Mouse (Mus musculus): ENCODE data around the gene Rxylt1. TPM values are rescaled to one million over a fixed set of nuclear protein-coding genes. Genes with fewer than 3 reads are reported as not detected.

Gene Rxylt1
- polyA plus RNA-seq, 1 experiment from 2014 or later, result 31.8 TPM

DNA sequence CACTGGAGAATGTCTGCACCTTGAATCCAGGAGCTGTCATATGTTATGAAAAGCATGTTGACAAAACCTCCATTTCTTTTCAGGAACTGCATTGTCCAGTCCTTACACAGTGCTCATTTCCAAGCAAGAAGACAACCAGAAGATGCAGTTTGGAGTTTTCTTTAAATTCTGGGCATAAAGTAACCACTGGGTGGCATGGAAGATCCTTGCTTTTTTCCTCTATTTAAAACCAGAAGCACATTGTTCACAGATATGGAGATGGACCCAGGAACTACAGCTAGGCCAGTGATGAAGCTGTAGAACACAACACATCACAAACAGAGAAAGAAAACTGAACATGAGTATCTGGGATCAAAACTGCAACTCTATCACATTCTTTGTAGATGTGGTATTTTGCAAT, 28.0 kb downstream of the Rxylt1 start:
- Histone ChIP-seq H3K36me3 (no peaks in the 10 kb centered on the region), H3K9me3 (no peaks in the 10 kb centered on the region), H3K4me1 (replicated peaks) (peaks cover 5% of the 10 kb centered on the region; the same call in 1 of the 2 replicates), H3K27ac (no peak overlapping the region), H3K4me3 (no peak overlapping the region), H3K27me3 (ENCODE audit: insufficient read depth, poor library complexity, severe bottlenecking) (no peaks in the 10 kb centered on the region)
- DNase-seq (ENCODE audit: low spot score), result no peak

DNA sequence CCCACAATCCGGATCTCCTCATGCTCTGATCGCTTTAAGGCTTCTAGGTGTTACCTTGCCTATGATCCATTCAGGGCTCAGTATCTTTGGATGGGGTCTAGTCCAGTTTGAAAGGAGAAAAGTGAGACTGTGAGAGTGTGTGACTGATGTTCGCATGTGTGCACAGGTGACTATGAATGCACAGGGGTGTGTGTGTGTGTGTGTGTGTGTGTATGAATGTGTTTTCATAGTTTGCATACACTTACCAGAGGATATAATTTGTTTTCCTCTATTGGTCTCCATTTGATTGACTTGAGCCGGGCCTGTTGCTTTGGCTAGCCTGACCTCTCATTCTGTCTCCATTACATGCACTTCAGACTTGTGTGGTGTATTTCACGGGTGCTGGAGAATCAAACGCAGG, 41.3 kb downstream of the Rxylt1 start:
- Histone ChIP-seq H3K27ac (no peak overlapping the region), H3K27me3 (ENCODE audit: insufficient read depth, poor library complexity, severe bottlenecking) (no peaks in the 10 kb centered on the region), H3K4me1 (replicated peaks) (no peaks in the 10 kb centered on the region), H3K9me3 (no peaks in the 10 kb centered on the region), H3K4me3 (no peak overlapping the region), H3K36me3 (no peaks in the 10 kb centered on the region)
- 85% methylated on average over 6 of the region's 6 CpGs for WGBS
- no peak for DNase-seq (ENCODE audit: low spot score)

DNA sequence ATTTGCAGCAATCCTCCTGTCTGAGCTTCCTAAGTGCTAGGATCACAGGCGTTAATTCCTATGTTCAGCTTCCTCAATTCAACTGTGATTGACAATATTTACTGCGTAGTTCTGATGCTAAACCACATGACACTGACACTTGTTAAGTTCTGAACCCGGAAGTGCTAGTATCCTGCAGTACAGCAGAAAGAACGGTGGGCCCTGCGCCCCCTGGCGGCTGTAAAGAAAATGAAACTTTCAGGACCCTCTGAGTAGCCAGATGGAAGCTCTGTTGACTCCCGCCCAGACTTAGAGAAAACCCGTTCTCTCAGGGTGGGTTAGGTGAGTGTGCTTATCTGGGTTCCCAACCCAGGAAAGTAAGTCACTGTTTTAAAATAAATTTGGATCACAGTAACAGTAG, 42.6 kb downstream of the Rxylt1 start:
- Histone ChIP-seq H3K4me1 (replicated peaks) (no peaks in the 10 kb centered on the region), H3K27me3 (ENCODE audit: insufficient read depth, poor library complexity, severe bottlenecking) (no peaks in the 10 kb centered on the region), H3K36me3 (no peaks in the 10 kb centered on the region), H3K27ac (no peak overlapping the region), H3K4me3 (no peak overlapping the region), H3K9me3 (no peaks in the 10 kb centered on the region)
- peak; percentile 72 for DNase-seq (ENCODE audit: low spot score)
- WGBS, result 17% methylated on average over 8 of the region's 8 CpGs

DNA sequence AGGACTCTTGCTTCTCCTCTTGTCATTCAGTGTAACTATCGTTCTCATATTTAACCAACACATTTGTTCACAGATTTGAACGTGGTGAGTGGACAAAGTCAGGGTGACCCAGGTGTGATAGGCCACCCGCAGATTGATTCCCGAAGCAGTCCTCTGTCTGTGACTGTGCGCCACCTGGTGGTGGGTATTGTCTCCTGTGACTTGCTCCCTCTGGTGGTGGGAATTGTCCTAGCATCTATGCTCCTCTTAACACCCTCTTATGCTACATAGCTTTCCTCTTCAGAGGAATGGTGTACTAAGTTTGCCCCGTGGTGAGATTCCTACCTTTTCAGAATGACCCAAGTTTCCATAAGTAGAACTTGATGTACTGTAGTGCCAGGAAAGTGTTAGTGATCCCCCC, 45.3 kb downstream of the Rxylt1 start:
- peak; percentile 77 for DNase-seq (ENCODE audit: low spot score)
- WGBS, result 35% methylated on average over 6 of the region's 6 CpGs
- H3K4me3 ChIP-seq, result no peak overlapping the region
- H3K27ac ChIP-seq, result no peak overlapping the region
- no peaks in the 10 kb centered on the region for H3K36me3 ChIP-seq
- H3K9me3 ChIP-seq, result no peaks in the 10 kb centered on the region
- no peaks in the 10 kb centered on the region for H3K27me3 ChIP-seq (ENCODE audit: insufficient read depth, poor library complexity, severe bottlenecking)
- H3K4me1 ChIP-seq (replicated peaks), result 0 out of 2 replicates have a peak, but pooled peaks cover 4% of the 10 kb centered on the region

DNA sequence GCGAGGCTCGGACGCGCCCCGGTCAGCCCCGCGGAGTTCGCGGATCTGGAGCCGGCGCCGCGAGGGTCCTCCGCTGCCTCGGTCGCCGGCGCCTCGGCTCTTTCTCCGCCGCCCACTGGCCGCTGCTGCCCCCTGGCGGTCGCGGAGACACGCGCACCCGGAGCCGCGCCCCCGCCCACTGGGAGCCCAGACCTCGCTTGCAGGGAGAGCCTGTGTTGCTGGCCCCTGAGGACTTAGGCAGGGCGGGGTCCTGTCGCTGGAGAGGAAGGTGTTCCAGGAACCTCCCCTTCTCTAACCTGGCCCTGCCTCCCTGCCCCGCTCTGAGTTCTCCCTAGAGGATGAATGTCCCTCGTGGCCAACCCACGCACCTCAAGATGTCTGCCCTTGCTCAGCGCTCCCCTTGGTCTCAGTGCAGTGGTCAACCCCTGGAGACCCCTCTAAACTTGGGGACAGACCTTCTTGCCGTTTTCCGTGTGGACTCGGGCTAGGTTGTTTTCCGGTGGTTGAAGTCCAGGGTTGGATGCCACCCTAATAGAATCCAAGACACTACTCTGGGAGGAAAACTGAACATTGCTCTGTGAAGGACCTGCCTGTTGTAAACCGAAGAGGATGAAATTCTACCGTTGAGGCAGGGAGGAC, 49.3 kb downstream of the Rxylt1 start:
- peaks cover 32% of the 10 kb centered on the region for H3K4me1 ChIP-seq (replicated peaks)
- no peaks in the 10 kb centered on the region for H3K27me3 ChIP-seq (ENCODE audit: insufficient read depth, poor library complexity, severe bottlenecking)
- no peaks in the 10 kb centered on the region for H3K9me3 ChIP-seq
- WGBS, result 11% methylated on average over 43 of the region's 44 CpGs
- DNase-seq (ENCODE audit: low spot score), result peak; percentile 89
- H3K4me3 ChIP-seq, result peak overlapping the region; percentile 81
- peak overlapping the region; percentile 97 for H3K27ac ChIP-seq
- peaks cover 2% of the 10 kb centered on the region; the same call in 1 of the 2 replicates for H3K36me3 ChIP-seq

DNA sequence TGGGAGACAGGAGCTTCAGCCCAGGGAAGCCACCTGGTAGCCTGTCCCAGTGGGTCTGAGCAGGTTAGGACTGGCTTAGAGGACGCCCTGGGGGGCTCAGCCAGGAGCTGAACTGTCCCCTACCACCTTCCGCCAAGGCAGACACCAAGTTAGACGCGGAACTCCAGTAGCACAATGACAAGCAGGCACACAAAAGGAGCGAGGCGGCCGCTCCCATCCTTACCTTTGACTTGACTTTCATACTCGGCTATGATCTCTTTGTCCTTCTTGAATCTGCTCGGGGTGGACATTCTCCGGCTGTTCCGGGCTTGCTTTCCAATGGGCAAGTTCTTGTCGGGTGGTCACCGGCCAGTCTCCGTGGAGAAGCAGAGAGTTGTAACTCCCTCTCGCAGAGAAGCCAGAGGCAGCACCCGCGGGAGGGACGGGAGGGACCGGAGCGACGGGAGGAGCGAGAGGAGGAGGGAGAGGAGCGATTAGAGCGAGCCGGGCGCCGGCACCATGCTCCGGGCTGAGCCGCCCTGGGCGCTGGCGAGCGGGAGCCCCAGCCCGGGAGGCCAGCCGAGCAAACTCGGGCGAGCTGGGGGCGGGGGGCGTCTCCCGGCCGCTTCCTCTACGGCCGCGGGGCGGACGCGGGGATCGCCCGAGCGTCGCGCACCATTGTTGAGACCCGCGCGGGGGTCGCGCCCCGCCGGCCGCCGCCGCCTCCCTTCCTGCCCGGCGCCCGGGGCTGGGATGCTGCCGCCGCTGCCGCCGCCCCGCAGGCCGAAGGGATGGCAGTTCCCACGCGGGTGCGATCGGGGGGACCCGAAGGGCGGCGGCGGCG, 50.1 kb downstream of the Rxylt1 start, which contains the start of gene Srgap1:
Gene Srgap1 (minus strand): TSS at position 412 of the 823 bp plus-strand sequence.
- Histone ChIP-seq H3K36me3 (peaks cover 8% of the 10 kb centered on the region; the same call in 1 of the 2 replicates), H3K9me3 (no peaks in the 10 kb centered on the region), H3K27me3 (ENCODE audit: insufficient read depth, poor library complexity, severe bottlenecking) (no peaks in the 10 kb centered on the region), H3K4me3 (peak within 1 kb of the TSS; percentile 81), H3K27ac (peak within 1 kb of the TSS; percentile 97), H3K4me1 (replicated peaks) (peaks cover 36% of the 10 kb centered on the region)
- under 1% methylated on average over 75 of the region's 79 CpGs for WGBS
- DNase-seq (ENCODE audit: low spot score), result peak; percentile 81

DNA sequence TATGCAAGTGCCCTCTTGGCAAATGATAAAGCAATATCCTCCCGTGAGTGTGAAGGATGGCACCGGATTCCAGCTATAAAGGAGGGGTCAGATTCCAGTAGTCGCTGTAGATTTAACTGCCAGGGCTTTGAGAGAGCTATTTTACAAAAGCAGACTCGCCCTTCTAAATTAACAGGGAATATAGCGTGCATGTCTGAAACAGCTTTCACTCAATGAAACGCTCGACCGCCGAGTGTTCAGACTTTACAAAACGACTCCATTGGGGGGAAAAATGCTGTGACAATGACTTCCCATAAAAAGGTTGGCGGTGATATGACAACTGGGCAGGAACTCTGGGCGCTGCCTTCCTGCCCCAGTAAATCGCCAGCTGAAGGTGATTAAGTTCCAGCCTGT, 50.7 kb downstream of the Rxylt1 start:
- H3K4me3 ChIP-seq, result peak overlapping the region; percentile 81
- H3K27ac ChIP-seq, result peak overlapping the region; percentile 97
- DNase-seq (ENCODE audit: low spot score), result no peak
- H3K36me3 ChIP-seq, result peaks cover 8% of the 10 kb centered on the region; the same call in 1 of the 2 replicates
- peaks cover 36% of the 10 kb centered on the region for H3K4me1 ChIP-seq (replicated peaks)
- no peaks in the 10 kb centered on the region for H3K27me3 ChIP-seq (ENCODE audit: insufficient read depth, poor library complexity, severe bottlenecking)
- WGBS, result 2% methylated on average over 13 of the region's 13 CpGs
- no peaks in the 10 kb centered on the region for H3K9me3 ChIP-seq

DNA sequence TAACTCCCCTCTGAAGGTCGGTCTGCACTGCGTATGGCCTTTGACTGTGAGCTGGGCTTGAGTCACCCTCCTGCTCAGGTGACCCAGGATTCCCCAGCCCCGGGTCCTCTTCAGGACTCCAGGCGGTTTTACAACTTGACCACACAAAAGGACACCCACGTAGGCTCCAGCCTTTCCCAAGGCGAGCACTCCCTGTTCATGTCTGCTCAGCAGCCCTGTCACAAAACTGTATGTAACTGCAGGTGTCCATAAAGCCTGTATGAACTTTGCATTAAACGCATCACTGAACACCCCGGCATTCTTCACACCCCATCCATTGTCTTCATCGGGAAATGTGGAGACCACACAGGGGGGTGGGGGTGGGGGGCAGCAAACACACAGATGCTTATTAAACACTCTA, 51.2 kb downstream of the Rxylt1 start:
- peak overlapping the region; percentile 97 for H3K27ac ChIP-seq
- peak; percentile 34 for DNase-seq (ENCODE audit: low spot score)
- H3K4me1 ChIP-seq (replicated peaks), result peaks cover 36% of the 10 kb centered on the region
- H3K36me3 ChIP-seq, result peaks cover 10% of the 10 kb centered on the region; the same call in 1 of the 2 replicates
- WGBS, result 12% methylated on average over 9 of the region's 9 CpGs
- no peaks in the 10 kb centered on the region for H3K9me3 ChIP-seq
- H3K4me3 ChIP-seq, result peak overlapping the region; percentile 81
- no peaks in the 10 kb centered on the region for H3K27me3 ChIP-seq (ENCODE audit: insufficient read depth, poor library complexity, severe bottlenecking)

DNA sequence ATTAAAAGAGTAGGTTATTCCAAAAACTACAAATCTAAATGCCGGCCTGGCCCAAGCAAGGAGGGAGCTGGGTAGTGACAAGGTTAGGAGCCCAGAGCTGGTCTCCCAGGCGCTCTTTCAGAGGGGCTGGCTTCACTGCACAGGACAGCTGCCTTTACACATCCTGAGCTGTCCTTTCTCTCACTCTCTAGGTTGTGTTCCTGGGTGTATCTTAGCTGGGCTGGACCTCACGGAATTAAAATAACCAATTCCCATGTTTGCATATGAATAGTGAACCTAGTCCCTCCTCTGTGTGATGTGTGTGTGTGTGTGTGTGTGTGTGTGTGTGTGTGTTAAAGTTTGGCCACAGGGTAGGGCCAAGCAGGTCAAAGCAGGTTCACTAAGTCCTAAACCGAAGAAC, 52.2 kb downstream of the Rxylt1 start:
- 0 out of 2 replicates have a peak overlapping the region, but pooled peaks have one; percentile 45 for H3K27ac ChIP-seq
- H3K36me3 ChIP-seq, result peaks cover 15% of the 10 kb centered on the region; the same call in 1 of the 2 replicates
- 63% methylated on average over 4 of the region's 4 CpGs for WGBS
- no peaks in the 10 kb centered on the region for H3K9me3 ChIP-seq
- no peaks in the 10 kb centered on the region for H3K27me3 ChIP-seq (ENCODE audit: insufficient read depth, poor library complexity, severe bottlenecking)
- no peak for DNase-seq (ENCODE audit: low spot score)
- peaks cover 36% of the 10 kb centered on the region for H3K4me1 ChIP-seq (replicated peaks)
- H3K4me3 ChIP-seq, result peak overlapping the region; percentile 81; the same call in 1 of the 2 replicates

DNA sequence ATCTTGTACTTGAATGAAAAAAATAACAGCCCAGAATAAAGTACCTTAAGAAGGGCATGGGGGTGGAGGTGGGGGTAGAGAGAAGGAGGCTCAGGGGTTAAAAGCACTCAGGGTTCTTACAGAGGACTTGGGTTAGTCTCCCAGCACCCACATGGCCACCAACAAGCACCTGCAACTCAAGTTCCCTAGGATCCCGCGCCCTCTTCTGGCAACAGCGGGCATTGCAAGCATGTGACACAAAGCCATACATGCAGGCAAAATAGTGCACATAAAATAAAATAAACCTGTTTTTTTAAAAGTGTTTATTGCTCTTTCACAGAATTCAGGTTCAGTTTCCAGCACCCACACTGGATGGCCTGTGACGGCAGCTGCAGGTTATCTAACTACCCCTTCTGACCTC, 56.8 kb downstream of the Rxylt1 start:
- no peaks in the 10 kb centered on the region for H3K27me3 ChIP-seq (ENCODE audit: insufficient read depth, poor library complexity, severe bottlenecking)
- H3K36me3 ChIP-seq, result peaks cover 47% of the 10 kb centered on the region
- no peaks in the 10 kb centered on the region for H3K9me3 ChIP-seq
- H3K4me3 ChIP-seq, result no peak overlapping the region
- 43% methylated on average over 4 of the region's 4 CpGs for WGBS
- no peak for DNase-seq (ENCODE audit: low spot score)
- no peak overlapping the region for H3K27ac ChIP-seq
- peaks cover 18% of the 10 kb centered on the region for H3K4me1 ChIP-seq (replicated peaks)

DNA sequence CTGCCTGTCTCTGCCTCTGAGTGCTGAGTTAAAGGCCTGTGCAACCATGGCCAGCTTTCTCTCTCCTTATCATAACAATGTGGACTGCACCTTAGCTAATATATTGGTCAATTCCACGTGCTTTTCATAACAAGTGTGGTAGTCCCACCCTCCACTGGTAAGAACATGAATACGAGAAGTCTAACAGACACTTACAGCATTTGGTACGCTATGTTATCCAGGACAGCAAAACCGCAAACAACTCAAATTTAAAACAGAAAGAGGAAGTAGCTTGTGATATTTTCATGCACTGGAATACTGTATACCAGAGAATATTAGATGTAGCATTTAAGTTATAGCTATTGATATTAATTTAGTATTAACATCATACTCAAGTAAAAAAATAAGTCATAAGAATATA, 57.6 kb downstream of the Rxylt1 start:
- peaks cover 10% of the 10 kb centered on the region for H3K4me1 ChIP-seq (replicated peaks)
- 93% methylated on average over 4 of the region's 4 CpGs for WGBS
- no peaks in the 10 kb centered on the region for H3K27me3 ChIP-seq (ENCODE audit: insufficient read depth, poor library complexity, severe bottlenecking)
- DNase-seq (ENCODE audit: low spot score), result no peak
- no peak overlapping the region for H3K27ac ChIP-seq
- peaks cover 47% of the 10 kb centered on the region for H3K36me3 ChIP-seq
- no peaks in the 10 kb centered on the region for H3K9me3 ChIP-seq
- H3K4me3 ChIP-seq, result no peak overlapping the region

DNA sequence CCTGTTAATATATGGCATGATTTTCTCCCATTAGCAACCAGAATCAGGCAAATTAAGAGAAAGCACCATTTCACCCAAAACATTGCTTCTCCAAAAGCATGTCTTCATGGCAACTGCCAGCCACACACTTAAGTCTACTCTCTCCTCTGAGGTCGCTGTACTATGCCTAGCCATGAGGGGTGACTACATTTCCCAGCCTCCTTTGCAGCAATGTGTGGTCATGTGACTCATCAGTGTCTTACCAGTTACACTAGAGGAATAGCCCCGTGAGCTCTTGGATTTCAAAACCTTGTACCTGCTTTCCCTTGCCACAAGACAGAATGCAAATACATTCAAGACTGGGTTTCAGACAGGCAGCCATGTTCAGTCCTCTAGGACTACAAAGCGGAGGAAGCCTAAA, 58.6 kb downstream of the Rxylt1 start:
- no peak for DNase-seq (ENCODE audit: low spot score)
- H3K36me3 ChIP-seq, result peaks cover 47% of the 10 kb centered on the region
- no peak overlapping the region for H3K27ac ChIP-seq
- no peak overlapping the region for H3K4me3 ChIP-seq
- H3K9me3 ChIP-seq, result no peaks in the 10 kb centered on the region
- peaks cover 5% of the 10 kb centered on the region for H3K4me1 ChIP-seq (replicated peaks)
- 64% methylated on average over 3 of the region's 3 CpGs for WGBS
- H3K27me3 ChIP-seq (ENCODE audit: insufficient read depth, poor library complexity, severe bottlenecking), result no peaks in the 10 kb centered on the region

DNA sequence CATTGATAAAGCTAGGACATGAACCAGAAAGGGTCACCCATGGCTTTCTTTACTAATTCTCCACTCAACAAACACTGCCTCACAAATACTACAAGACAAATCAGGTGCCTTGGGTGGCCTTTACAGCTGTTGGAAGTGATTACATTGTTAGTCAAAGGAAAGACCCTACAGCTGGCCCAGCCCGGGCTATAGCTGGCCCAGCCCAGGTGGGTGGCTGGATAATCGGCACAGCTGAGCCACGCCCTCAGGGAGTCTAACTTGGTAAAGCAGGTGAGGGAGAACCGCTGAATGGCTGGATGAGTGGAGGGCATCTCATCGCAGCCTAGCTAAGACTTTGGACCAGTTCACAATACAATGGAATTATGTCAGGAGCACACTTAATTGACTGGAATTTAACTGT, 63.9 kb downstream of the Rxylt1 start:
- Histone ChIP-seq H3K4me1 (replicated peaks) (no peaks in the 10 kb centered on the region), H3K27ac (no peak overlapping the region), H3K9me3 (no peaks in the 10 kb centered on the region), H3K36me3 (peaks cover 28% of the 10 kb centered on the region), H3K27me3 (ENCODE audit: insufficient read depth, poor library complexity, severe bottlenecking) (no peaks in the 10 kb centered on the region), H3K4me3 (no peak overlapping the region)
- DNase-seq (ENCODE audit: low spot score), result no peak
- 86% methylated on average over 5 of the region's 5 CpGs for WGBS

Measured in hindbrain, embryonic 10.5 days (tissue).